Mouse (Mus musculus) embryonic fibroblast, embryonic 13.5 days (primary cell): Measurements from ENCODE around the gene Ssmem1. TPM values are rescaled to one million over a fixed set of nuclear protein-coding genes. Genes with fewer than 3 reads are reported as not detected.

ENCODE experiments used
- H3K27ac ChIP-seq: 2 replicates; pipeline ENCODE4 v1.5.1; 2012; ENCODE audit warnings: low read length, control low read depth, inconsistent platforms; ENCODE audit not compliant: insufficient read depth
- H3K4me1 ChIP-seq: 2 replicates; pipeline ENCODE4 v1.6.1; 2011; ENCODE audit warnings: low read length; ENCODE audit not compliant: control insufficient read depth, insufficient read depth
- H3K4me3 ChIP-seq: 2 replicates; pipeline ENCODE4 v1.5.1; 2011; ENCODE audit warnings: mild to moderate bottlenecking, control low read depth, low read length; ENCODE audit not compliant: insufficient read depth
- CTCF ChIP-seq: IDR thresholded peaks from 2 replicates; pipeline ENCODE4 v1.5.1; 2011; ENCODE audit warnings: mild to moderate bottlenecking, control low read depth, low read length, moderate library complexity, borderline replicate concordance; ENCODE audit not compliant: insufficient read depth
- POLR2A ChIP-seq: IDR thresholded peaks from 2 replicates; pipeline ENCODE4 v1.6.1; 2011; ENCODE audit warnings: low read depth, mild to moderate bottlenecking, control low read depth, low read length, moderate library complexity
- polyA plus RNA-seq: library from polyadenylated mRNA; stranded (reverse); fragments of >200 nt; gene quantifications from 2 replicates; pipeline ENCODE4 v1.2.4, GENCODE M21; 2011; ENCODE audit warnings: low read depth; ENCODE audit not compliant: missing spikeins, insufficient read length

Ssmem1 gene
- polyA plus RNA-seq, 1 experiment = not detected

GRCm38 (mm10) chr6:30552628-30553027 lies 43.0 kb downstream of the Ssmem1 start:
- TF ChIP-seq POLR2A (no peak), CTCF (no peak)
- no peak overlapping the region for H3K4me3 ChIP-seq
- H3K4me1 ChIP-seq = peaks cover 8% of the 10 kb centered on the region
- no peak overlapping the region for H3K27ac ChIP-seq

- H3K4me1 ChIP-seq = peaks cover 8% of the 10 kb centered on the region
- no peak for TF ChIP-seq CTCF
- no peak for TF ChIP-seq POLR2A
These were observed 43.8 kb downstream of the Ssmem1 start for GRCm38 (mm10) chr6:30553381-30554010.

DNA sequence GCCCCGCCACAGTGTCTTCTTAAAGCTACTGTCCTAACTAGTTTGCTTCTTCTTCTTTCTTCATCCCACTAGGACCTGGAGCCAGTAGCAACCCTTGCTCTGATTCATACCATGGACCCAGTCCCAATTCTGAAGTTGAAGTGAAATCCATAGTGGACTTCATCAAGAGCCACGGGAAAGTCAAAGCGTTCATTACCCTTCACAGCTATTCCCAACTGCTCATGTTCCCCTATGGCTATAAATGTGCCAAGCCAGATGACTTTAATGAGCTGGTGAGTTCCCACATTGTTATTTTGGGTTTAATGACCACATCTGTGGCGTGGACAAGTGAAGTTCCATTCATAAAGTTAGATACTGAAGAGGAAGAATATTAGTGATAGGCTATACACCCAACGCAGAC lies 44.4 kb downstream of the Ssmem1 start:
- TF ChIP-seq CTCF = no peak
- no peak for TF ChIP-seq POLR2A
- no peak overlapping the region for H3K27ac ChIP-seq
- peaks cover 6% of the 10 kb centered on the region for H3K4me1 ChIP-seq
- no peak overlapping the region for H3K4me3 ChIP-seq

More at GRCm38 (mm10) chr6:30553381-30554010, 43.8 kb downstream of the Ssmem1 start:
- H3K4me3 ChIP-seq = no peak overlapping the region
- H3K27ac ChIP-seq = no peak overlapping the region

- H3K27ac ChIP-seq = no peak overlapping the region
- H3K4me3 ChIP-seq = no peak overlapping the region
- H3K4me1 ChIP-seq = peaks cover 4% of the 10 kb centered on the region; the same call in 1 of the 2 replicates
- TF ChIP-seq POLR2A (no peak), CTCF (no peak)
These were observed 45.0 kb downstream of the Ssmem1 start for GRCm38 (mm10) chr6:30554621-30555170.

GRCm38 (mm10) chr6:30556080-30556479 lies 46.4 kb downstream of the Ssmem1 start:
- Histone ChIP-seq H3K27ac (no peak overlapping the region), H3K4me3 (no peak overlapping the region), H3K4me1 (peaks cover 4% of the 10 kb centered on the region; the same call in 1 of the 2 replicates)
- TF ChIP-seq CTCF (no peak), POLR2A (no peak)

GRCm38 (mm10) chr6:30559726-30560125 lies 50.1 kb downstream of the Ssmem1 start:
- H3K4me1 ChIP-seq = 0 out of 2 replicates have a peak, but pooled peaks cover 2% of the 10 kb centered on the region
- H3K4me3 ChIP-seq = no peak overlapping the region
- no peak for TF ChIP-seq POLR2A
- TF ChIP-seq CTCF = no peak

DNA sequence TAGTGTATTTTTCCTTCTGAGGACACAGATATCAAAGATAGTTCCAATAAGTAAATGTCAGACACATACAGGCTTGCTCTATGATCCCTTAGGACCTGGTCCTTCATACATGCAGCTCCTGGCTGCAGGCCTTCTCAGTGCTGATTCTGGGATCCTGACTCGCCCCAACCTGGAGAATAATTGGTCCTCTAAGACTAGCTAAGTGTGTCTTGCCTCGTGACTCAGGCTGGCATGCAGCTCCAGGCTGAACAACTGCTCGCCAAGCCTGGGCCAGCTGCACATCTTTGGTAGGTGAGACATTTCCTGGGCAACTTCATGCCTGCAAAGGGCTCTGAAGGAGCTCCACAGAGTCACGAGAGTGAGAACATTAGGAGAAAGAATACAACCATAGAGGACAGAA lies 52.5 kb downstream of the Ssmem1 start:
- H3K4me3 ChIP-seq = no peak overlapping the region
- H3K4me1 ChIP-seq = no peaks in the 10 kb centered on the region
- H3K27ac ChIP-seq = no peak overlapping the region
- TF ChIP-seq CTCF = no peak

More at GRCm38 (mm10) chr6:30559726-30560125, 50.1 kb downstream of the Ssmem1 start:
- H3K27ac ChIP-seq = no peak overlapping the region

DNA sequence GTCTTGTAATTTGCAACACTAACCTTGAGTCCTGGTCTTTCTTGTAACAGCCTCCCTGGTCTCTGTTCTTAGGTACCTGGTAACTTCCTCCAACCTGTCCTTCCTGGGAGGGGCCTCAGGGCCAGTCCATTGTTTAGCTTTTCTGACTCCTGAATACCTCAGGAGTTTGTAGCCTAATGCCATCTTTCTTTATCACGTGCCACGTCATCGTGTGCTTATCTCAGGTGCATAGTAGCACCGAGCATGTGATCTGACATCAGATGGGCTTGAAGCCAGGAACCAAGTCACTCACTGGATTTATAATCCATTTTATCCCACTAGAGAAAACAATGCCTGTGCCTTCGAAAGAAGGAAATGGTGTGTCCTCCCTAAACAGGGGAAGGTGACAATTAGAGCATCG lies 53.9 kb downstream of the Ssmem1 start:
- no peak overlapping the region for H3K4me3 ChIP-seq
- H3K27ac ChIP-seq = no peak overlapping the region
- H3K4me1 ChIP-seq = no peaks in the 10 kb centered on the region
- TF ChIP-seq POLR2A (no peak), CTCF (no peak)

DNA sequence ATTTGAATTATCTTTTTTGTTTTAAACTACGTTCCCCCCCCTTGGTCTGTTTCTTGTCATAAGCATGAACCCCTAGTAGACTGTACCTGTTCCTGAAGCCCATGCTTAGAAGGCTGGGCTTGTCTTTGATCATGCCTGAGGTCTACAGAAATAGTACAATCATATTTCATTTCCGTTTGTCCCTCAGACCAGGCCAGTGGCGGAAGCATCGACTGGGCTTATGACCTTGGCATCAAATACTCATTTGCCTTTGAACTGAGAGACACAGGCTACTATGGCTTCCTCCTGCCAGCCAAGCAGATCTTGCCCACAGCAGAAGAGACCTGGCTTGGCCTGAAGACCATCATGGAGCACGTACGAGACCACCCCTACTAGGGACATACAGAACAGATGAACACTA lies 54.4 kb downstream of the Ssmem1 start:
- H3K4me1 ChIP-seq = no peaks in the 10 kb centered on the region
- no peak overlapping the region for H3K27ac ChIP-seq
- H3K4me3 ChIP-seq = no peak overlapping the region
- TF ChIP-seq CTCF = no peak
- TF ChIP-seq POLR2A = no peak

DNA sequence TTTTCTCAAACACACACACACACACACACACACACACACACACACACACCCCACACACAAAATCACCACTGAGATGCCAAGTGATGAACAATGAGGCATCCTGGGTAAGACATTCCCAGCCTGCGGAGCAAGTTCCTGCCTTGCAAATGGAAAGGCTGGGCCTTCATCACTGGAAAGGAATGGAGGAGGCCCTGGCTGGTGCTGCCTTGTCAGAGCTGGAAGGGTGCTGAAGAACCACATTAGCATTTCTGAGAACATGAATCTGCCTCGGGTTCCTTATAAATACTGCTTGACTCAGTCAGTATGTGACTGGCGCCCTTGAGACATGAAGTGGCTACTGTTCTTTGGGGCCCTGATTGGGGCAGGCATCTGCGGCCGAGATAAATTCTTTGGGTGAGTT lies 58.4 kb downstream of the Ssmem1 start, which contains the start of gene Cpa4:
Gene Cpa4, plus strand, starts transcription at position 301 of the 400 bp plus-strand sequence.
- H3K27ac ChIP-seq = 0 out of 2 replicates have a peak within 1 kb of the TSS, but pooled peaks have one; percentile 10
- TF ChIP-seq POLR2A (no peak), CTCF (no peak)

More for the DNA sequence above, 58.4 kb downstream of the Ssmem1 start, which contains the start of gene Cpa4:
- Histone ChIP-seq H3K4me3 (no peak within 1 kb of the TSS), H3K4me1 (peaks cover 2% of the 10 kb centered on the region; the same call in 1 of the 2 replicates)
